Mouse (Mus musculus): Measurements from ENCODE around the gene Pqlc3. TPM values are rescaled to one million over a fixed set of nuclear protein-coding genes. Genes with fewer than 3 reads are reported as not detected.

The Pqlc3 gene
- polyA plus RNA-seq (2012; rRNA removed) = 3.4 TPM in 2 replicates

DNA sequence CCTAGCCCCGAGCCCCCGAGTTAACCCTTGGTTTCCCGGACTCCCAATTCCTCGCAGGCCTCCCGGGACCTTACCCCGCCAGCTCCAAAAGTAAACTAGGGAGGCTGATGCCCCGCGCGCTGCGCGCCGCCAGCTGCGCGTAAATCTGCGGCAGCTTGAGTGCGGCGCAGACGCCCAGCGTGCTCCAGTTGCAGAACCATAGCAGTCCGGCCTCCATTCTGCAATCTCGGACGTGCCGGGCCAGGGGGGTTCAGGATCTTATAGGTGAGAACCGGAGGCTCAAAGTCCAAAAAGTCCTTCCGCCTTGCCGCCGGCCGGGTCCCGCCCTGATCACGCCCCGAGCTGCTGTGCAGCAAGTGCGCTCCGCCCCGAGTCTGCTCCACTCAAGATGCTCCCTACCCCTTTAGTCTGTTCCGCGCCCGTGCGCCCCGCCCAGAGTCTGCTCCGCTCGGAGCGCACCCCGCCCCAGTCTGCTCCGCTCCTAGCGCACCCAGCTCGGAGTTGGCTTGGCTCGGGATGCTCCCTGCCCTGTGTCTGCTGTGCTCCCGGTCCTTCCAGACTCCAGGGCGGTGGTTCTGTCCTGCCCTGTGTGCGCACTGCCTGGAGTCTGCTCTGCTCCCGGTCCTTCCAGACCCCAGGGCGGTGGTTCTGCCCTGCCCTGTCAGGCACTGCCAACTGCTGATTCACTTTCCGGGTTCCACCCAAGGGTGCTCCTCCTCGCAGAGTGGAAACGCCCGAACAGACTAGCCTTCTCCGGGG, at the start of gene Pqlc3:
TSS of gene Pqlc3 (minus strand) at position 670 of the 759 bp plus-strand sequence.

DNA sequence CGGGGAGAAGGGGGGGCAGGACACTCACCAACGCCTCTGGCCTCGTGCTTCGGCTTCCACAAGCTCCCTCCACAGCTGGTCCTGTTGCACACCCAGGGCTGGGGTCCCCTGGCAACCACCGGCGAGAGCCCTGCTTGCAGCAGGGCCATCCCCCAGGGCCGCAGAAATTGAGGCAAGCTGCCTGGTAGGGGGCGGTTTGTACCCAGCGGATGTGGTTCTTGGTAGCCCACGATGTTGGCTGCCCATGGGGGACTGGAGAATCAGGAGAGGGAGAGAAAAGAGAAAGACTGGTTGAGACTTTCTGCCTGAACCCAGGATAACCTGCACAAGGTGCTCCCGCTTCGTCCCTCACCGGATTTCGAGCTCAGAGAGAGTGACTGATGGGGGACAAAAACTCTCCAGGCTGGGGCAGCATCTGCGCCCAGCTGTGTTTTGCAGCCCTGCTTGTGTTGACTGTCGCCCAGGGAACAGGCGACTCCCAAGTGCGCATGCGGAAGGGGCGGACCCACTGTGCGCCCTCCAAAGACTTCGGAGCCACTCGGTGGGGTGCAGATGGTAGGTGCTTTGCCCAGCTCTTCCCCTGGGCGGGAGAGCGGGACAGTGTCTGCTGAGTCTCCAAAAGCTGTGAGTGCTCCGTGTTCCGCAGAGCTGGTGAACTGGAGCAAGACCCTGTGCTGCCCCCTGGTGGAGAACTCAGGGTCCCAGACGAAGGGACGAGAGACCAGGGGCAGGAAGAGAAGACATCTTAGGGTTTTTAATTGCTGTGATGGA, 11.1 kb upstream of the Pqlc3 start, which contains the start of gene 2410004P03Rik:
TSS of gene 2410004P03Rik (minus strand) at position 628 of the 771 bp plus-strand sequence.

Other genes starting within 250 kb of the Pqlc3 start
- gene Greb1, start 199.5 kb downstream of the Pqlc3 start, polyA plus RNA-seq (2012; rRNA removed) = 1.1 and 1.3 TPM in 2 replicates
- gene E2f6, start 189.4 kb downstream of the Pqlc3 start, polyA plus RNA-seq (2012; rRNA removed) = 13.6 and 15.5 TPM in 2 replicates
- 6.4 and 7.3 TPM in 2 replicates for gene Rock2, start 105.5 kb downstream of the Pqlc3 start, polyA plus RNA-seq (2012; rRNA removed)
- 0.01 TPM in 1 of 2 replicates, not detected in the other for gene 2410004P03Rik, start 11.3 kb upstream of the Pqlc3 start, polyA plus RNA-seq (2012; rRNA removed)
- gene Kcnf1, start 176.5 kb upstream of the Pqlc3 start, polyA plus RNA-seq (2012; rRNA removed) = 0.31 and 0.35 TPM in 2 replicates

All from liver, embryonic 14 days (tissue).